Mouse (Mus musculus): ENCODE data around the gene Hormad1. TPM values are rescaled to one million over a fixed set of nuclear protein-coding genes. Genes with fewer than 3 reads are reported as not detected.
A peak's percentile ranks its signal among the peaks of the same experiment; 100 is the strongest.

Hormad1 gene
- not detected in 2 replicates for polyA plus RNA-seq (2012; ENCODE audit: insufficient read depth, insufficient read length, missing spikeins)

DNA sequence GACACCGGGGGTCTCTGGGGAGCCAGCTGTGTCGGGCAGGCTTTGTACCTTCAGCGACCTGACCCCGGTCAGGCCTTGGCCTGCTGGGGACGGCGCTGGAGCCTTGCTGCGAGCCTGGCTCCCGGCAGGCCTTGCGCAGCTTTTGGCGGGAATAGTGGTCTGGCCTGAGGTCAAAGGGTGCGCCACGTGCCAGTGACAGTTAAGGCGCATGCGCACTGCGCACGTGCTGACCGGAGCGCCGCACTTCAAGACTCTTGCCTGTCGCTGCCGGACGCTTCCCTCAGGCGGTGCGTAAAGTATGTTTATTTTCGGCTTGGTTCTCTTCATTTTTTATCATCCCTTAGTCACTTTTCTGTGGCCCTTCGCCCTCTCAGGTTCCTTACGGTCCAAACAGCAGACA, at the start of gene Hormad1:
Gene Hormad1 (plus strand): TSS at position 241 of the 400 bp plus-strand sequence.
- TF ChIP-seq POLR2A (IDR thresholded peaks at IDR 0.05; ENCODE audit: borderline replicate concordance, low read depth, low read length) (no peak), CTCF (IDR thresholded peaks at IDR 0.05; ENCODE audit: low read depth, low read length) (no peak)
- Histone ChIP-seq H3K4me1 (ENCODE audit: control insufficient read depth, insufficient read depth, low read length) (no peaks in the 10 kb centered on the region), H3K27ac (ENCODE audit: insufficient read depth, low read depth, low read length) (no peak within 1 kb of the TSS), H3K4me3 (ENCODE audit: insufficient read depth, low read length) (no peak within 1 kb of the TSS)

DNA sequence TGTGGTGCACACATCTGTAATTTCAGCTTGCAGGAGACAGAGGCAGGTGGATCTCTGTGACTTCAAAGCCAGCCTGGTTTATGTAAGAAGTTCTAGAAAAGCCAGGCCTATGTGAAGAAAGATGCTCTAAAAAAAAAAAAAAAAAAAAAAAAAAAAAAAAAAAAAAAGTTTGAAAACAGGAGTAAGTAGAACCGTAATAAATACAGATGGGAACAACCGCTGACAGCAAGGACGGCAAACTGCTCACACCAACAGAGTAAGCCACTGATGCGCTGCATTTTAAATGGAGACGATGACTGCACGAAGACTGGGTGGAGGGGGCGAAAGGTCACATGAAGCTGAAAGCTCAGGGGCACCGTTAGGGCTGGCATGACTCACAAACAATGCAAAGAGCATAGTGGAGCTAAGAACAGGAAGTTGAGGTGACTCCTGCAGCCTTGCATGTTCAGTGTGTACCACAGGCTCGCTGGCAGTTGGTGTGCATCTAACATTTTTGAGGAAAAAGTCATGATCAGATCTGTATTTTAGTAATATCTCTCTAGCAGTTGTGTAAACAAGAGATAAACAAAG, 47.8 kb upstream of the Hormad1 start:
- TF ChIP-seq CTCF (IDR thresholded peaks at IDR 0.05; ENCODE audit: low read depth, low read length), result no peak
- TF ChIP-seq POLR2A (IDR thresholded peaks at IDR 0.05; ENCODE audit: borderline replicate concordance, low read depth, low read length), result no peak
- Histone ChIP-seq H3K4me3 (ENCODE audit: insufficient read depth, low read length) (no peak overlapping the region), H3K27ac (ENCODE audit: insufficient read depth, low read depth, low read length) (peak overlapping the region; percentile 75), H3K4me1 (ENCODE audit: control insufficient read depth, insufficient read depth, low read length) (peaks cover 41% of the 10 kb centered on the region)

DNA sequence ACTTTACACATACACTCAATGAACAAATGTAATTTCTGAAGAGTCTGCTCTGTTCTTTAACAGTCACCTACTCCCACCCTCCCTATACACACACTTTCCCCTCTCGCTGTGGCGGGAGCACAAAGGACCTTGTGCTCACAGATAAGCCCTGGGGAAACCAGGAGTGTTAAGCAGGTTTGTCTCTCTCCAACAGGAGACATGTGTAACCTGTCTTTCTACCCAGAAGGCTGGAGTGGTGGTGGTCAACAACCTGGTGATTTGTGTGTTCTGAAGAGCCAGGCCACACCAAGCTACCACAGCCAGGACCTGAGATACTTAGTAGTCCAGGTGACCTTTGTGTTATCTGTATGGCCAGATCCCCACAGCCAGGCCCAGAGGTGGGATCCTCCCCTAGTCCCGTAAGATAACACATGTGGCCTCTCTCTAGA, 42.8 kb upstream of the Hormad1 start:
- Histone ChIP-seq H3K4me3 (ENCODE audit: insufficient read depth, low read length) (no peak overlapping the region), H3K27ac (ENCODE audit: insufficient read depth, low read depth, low read length) (no peak overlapping the region), H3K4me1 (ENCODE audit: control insufficient read depth, insufficient read depth, low read length) (peaks cover 44% of the 10 kb centered on the region)
- no peak for TF ChIP-seq POLR2A (IDR thresholded peaks at IDR 0.05; ENCODE audit: borderline replicate concordance, low read depth, low read length)
- no peak for TF ChIP-seq CTCF (IDR thresholded peaks at IDR 0.05; ENCODE audit: low read depth, low read length)

GRCm38 (mm10) chr3:95517493-95517898, 42.0 kb upstream of the Hormad1 start:
- H3K4me3 ChIP-seq (ENCODE audit: insufficient read depth, low read length), result no peak overlapping the region
- H3K4me1 ChIP-seq (ENCODE audit: control insufficient read depth, insufficient read depth, low read length), result peaks cover 47% of the 10 kb centered on the region
- peak overlapping the region; percentile 39 for H3K27ac ChIP-seq (ENCODE audit: insufficient read depth, low read depth, low read length)
- TF ChIP-seq CTCF (IDR thresholded peaks at IDR 0.05; ENCODE audit: low read depth, low read length) (peak; percentile 63), POLR2A (IDR thresholded peaks at IDR 0.05; ENCODE audit: borderline replicate concordance, low read depth, low read length) (no peak)

DNA sequence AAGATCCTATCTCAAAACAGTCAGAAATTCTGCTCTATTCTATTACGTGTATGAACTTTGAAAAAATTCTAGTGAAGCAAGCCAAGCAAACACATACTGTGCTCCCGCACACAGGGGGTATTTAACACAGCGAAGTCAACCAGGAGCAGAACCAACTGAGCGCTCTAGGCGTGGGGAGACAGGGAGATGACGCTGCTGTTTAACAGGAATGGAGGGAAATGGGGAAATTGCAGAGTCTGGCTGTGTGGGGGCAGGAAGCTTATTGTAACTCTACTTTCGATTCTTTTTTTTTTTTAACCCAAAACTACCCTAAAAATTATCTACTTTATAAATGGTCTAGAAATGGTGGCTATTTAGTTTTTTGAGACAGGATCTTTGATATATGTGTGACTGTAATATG, 40.6 kb upstream of the Hormad1 start:
- no peak overlapping the region for H3K4me3 ChIP-seq (ENCODE audit: insufficient read depth, low read length)
- peaks cover 59% of the 10 kb centered on the region for H3K4me1 ChIP-seq (ENCODE audit: control insufficient read depth, insufficient read depth, low read length)
- peak overlapping the region; percentile 87 for H3K27ac ChIP-seq (ENCODE audit: insufficient read depth, low read depth, low read length)
- TF ChIP-seq POLR2A (IDR thresholded peaks at IDR 0.05; ENCODE audit: borderline replicate concordance, low read depth, low read length) (no peak), CTCF (IDR thresholded peaks at IDR 0.05; ENCODE audit: low read depth, low read length) (no peak)

DNA sequence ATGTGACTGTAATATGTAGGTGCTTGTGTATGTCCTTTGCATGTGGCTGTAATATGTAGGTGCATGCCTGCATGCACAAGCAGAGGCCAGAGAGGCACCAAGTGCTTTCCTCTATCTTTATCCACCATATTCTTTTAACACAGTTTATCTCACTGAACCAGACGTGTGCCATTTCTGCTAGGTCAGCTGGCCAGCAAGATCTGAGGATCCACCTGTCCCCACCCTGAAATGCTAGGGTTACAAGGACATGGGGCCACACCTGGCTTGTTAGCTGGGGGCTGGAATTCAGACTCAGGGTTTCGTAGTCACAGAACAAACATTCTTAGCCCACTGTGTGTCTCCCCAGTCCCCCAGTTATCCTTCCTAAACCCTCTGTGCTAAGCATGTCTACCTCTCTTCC, 40.2 kb upstream of the Hormad1 start:
- Histone ChIP-seq H3K4me1 (ENCODE audit: control insufficient read depth, insufficient read depth, low read length) (peaks cover 61% of the 10 kb centered on the region), H3K27ac (ENCODE audit: insufficient read depth, low read depth, low read length) (peak overlapping the region; percentile 87), H3K4me3 (ENCODE audit: insufficient read depth, low read length) (no peak overlapping the region)
- TF ChIP-seq CTCF (IDR thresholded peaks at IDR 0.05; ENCODE audit: low read depth, low read length), result no peak
- TF ChIP-seq POLR2A (IDR thresholded peaks at IDR 0.05; ENCODE audit: borderline replicate concordance, low read depth, low read length), result no peak

DNA sequence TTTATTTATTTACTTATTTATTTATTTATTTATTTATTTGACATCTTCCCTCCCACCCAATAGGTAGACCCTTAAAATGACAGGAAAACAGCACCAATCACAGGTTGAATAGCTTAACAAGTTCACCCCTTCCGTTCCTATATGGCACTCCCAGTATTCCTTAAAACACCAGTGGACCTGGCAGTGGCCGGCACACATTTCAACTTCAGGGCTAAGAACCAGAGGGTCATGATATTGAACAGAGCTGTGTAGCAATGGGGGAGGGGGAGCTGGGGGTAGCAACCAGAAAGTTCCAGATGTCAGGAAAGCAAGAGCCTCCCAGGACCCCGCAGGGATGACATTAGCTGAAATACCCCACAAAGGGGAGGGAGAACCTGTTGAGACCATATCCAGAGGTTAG, 39.4 kb upstream of the Hormad1 start:
- TF ChIP-seq CTCF (IDR thresholded peaks at IDR 0.05; ENCODE audit: low read depth, low read length) (no peak), POLR2A (IDR thresholded peaks at IDR 0.05; ENCODE audit: borderline replicate concordance, low read depth, low read length) (no peak)
- H3K4me1 ChIP-seq (ENCODE audit: control insufficient read depth, insufficient read depth, low read length), result peaks cover 61% of the 10 kb centered on the region

GRCm38 (mm10) chr3:95521168-95521567, 38.3 kb upstream of the Hormad1 start:
- no peak for TF ChIP-seq POLR2A (IDR thresholded peaks at IDR 0.05; ENCODE audit: borderline replicate concordance, low read depth, low read length)
- no peak for TF ChIP-seq CTCF (IDR thresholded peaks at IDR 0.05; ENCODE audit: low read depth, low read length)
- Histone ChIP-seq H3K4me3 (ENCODE audit: insufficient read depth, low read length) (peak overlapping the region; percentile 7; the same call in 1 of the 2 replicates), H3K27ac (ENCODE audit: insufficient read depth, low read depth, low read length) (peak overlapping the region; percentile 95), H3K4me1 (ENCODE audit: control insufficient read depth, insufficient read depth, low read length) (peaks cover 59% of the 10 kb centered on the region)

More for the DNA sequence above, 39.4 kb upstream of the Hormad1 start:
- Histone ChIP-seq H3K27ac (ENCODE audit: insufficient read depth, low read depth, low read length) (peak overlapping the region; percentile 84), H3K4me3 (ENCODE audit: insufficient read depth, low read length) (no peak overlapping the region)

DNA sequence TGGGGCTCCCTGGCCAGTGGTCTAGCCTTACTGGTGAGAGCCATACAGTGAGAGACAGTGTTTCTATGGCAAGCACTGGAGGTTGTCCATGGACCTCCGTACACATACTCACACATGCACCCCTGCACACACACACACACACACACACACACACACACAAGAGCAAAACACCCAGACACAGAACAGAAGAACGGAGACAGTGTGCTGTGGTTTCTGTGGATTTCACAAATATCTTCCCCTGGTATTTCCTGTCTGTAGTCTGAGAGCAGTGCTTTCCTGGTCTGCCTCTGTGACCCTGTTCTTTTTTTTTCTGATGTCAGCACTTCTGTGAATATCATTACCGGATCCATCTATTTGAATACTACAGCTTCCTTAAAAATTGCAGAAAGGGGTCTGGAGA, 35.8 kb upstream of the Hormad1 start:
- peak overlapping the region; percentile 4 for H3K4me3 ChIP-seq (ENCODE audit: insufficient read depth, low read length)
- TF ChIP-seq POLR2A (IDR thresholded peaks at IDR 0.05; ENCODE audit: borderline replicate concordance, low read depth, low read length) (no peak), CTCF (IDR thresholded peaks at IDR 0.05; ENCODE audit: low read depth, low read length) (no peak)
- H3K4me1 ChIP-seq (ENCODE audit: control insufficient read depth, insufficient read depth, low read length), result peaks cover 51% of the 10 kb centered on the region
- H3K27ac ChIP-seq (ENCODE audit: insufficient read depth, low read depth, low read length), result peak overlapping the region; percentile 71

GRCm38 (mm10) chr3:95524673-95525072, 34.8 kb upstream of the Hormad1 start:
- H3K4me1 ChIP-seq (ENCODE audit: control insufficient read depth, insufficient read depth, low read length), result peaks cover 51% of the 10 kb centered on the region
- TF ChIP-seq CTCF (IDR thresholded peaks at IDR 0.05; ENCODE audit: low read depth, low read length) (no peak), POLR2A (IDR thresholded peaks at IDR 0.05; ENCODE audit: borderline replicate concordance, low read depth, low read length) (no peak)
- no peak overlapping the region for H3K4me3 ChIP-seq (ENCODE audit: insufficient read depth, low read length)
- no peak overlapping the region for H3K27ac ChIP-seq (ENCODE audit: insufficient read depth, low read depth, low read length)
